Mouse (Mus musculus) limb, embryonic 13.5 days (tissue): ENCODE measurements around the gene Anapc5. TPM values are rescaled to one million over a fixed set of nuclear protein-coding genes. Genes with fewer than 3 reads are reported as not detected.
A peak's percentile ranks its signal among the peaks of the same experiment; 100 is the strongest.

Source experiments
- ATAC-seq: fragments of 200-750 bp; cut with Nextera tagmentation; 2 replicates; pipeline ENCODE4 v1.8.0; 2017; ENCODE audit warnings: low read depth, moderate number of reproducible peaks, moderate TSS enrichment; ENCODE audit not compliant: low FRiP score
- H3K27ac ChIP-seq: fragments of 300-500 bp; sonication (generic); 2 replicates; pipeline ENCODE4 v1.5.1; 2015; ENCODE audit warnings: inconsistent platforms, mild to moderate bottlenecking, moderate library complexity
- H3K27me3 ChIP-seq: fragments of 300-500 bp; sonication (generic); 2 replicates; pipeline ENCODE4 v1.6.1; 2015; ENCODE audit warnings: mild to moderate bottlenecking, inconsistent platforms
- H3K36me3 ChIP-seq: fragments of 300-500 bp; sonication (generic); 2 replicates; pipeline ENCODE4 v1.6.1; 2015; ENCODE audit warnings: inconsistent platforms, mild to moderate bottlenecking, moderate library complexity
- H3K4me1 ChIP-seq: fragments of 300-500 bp; sonication (generic); 2 replicates; pipeline ENCODE4 v1.6.1; 2015; ENCODE audit warnings: inconsistent platforms
- H3K4me2 ChIP-seq: fragments of 300-500 bp; sonication (generic); replicated peaks from 2 replicates; pipeline ENCODE4 v1.6.1; 2015; ENCODE audit warnings: inconsistent platforms, mild to moderate bottlenecking, moderate library complexity
- H3K4me3 ChIP-seq: fragments of 300-500 bp; sonication (generic); 2 replicates; pipeline ENCODE4 v1.5.1; 2015; ENCODE audit warnings: moderate library complexity, mild to moderate bottlenecking, inconsistent platforms
- H3K9ac ChIP-seq: fragments of 300-500 bp; sonication (generic); 2 replicates; pipeline ENCODE4 v1.6.1; 2015; ENCODE audit warnings: mild to moderate bottlenecking, inconsistent platforms
- H3K9me3 ChIP-seq: fragments of 300-500 bp; sonication (generic); 2 replicates; pipeline ENCODE4 v1.6.1; 2016; ENCODE audit warnings: inconsistent platforms
- WGBS: fragments of 180-500 bp; shearing (Covaris S2); methylation state at CpG from one replicate; pipeline ENCODE4 v1.1.7; 2015; 5-methylcytosine and 5-hydroxymethylcytosine counted together
- polyA plus RNA-seq: library from polyadenylated mRNA; unstranded; fragments of >200 nt; fragmentation: Nextera tagmentation; extraction: Ambion mirVana; gene quantifications from 2 replicates; pipeline ENCODE4 v1.2.1, GENCODE M21; 2015

The Anapc5 gene
- polyA plus RNA-seq, 1 experiment from 2014 or later: 482 TPM

DNA sequence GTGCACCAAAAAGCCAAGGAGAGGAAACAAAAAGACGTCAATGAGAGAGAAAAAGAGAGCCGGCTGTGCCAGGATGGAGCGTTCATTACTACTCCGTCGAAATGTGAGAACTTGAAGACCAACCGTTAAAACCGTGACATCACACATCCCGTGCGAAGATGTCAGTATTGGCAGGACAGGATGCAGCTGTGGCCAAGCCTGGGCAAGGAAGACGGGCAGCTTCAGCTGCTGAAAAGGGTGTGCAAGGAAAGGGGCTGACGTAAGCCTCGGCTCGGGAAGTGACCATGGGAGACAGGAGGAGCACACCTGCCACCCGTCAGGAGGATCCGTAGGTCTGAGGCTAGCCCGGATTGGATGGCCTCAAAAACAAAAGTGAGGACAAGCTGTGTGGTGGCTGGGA lies 66.7 kb downstream of the Anapc5 start:
- peak; percentile 19; the same call in 1 of the 2 replicates for ATAC-seq
- Histone ChIP-seq H3K9me3 (no peaks in the 10 kb centered on the region), H3K27me3 (no peaks in the 10 kb centered on the region), H3K4me1 (no peaks in the 10 kb centered on the region), H3K36me3 (peaks cover 56% of the 10 kb centered on the region), H3K4me3 (no peak overlapping the region), H3K27ac (no peak overlapping the region), H3K4me2 (no peak overlapping the region), H3K9ac (no peak overlapping the region)
- WGBS: 84% methylated on average over 16 of the region's 16 CpGs

DNA sequence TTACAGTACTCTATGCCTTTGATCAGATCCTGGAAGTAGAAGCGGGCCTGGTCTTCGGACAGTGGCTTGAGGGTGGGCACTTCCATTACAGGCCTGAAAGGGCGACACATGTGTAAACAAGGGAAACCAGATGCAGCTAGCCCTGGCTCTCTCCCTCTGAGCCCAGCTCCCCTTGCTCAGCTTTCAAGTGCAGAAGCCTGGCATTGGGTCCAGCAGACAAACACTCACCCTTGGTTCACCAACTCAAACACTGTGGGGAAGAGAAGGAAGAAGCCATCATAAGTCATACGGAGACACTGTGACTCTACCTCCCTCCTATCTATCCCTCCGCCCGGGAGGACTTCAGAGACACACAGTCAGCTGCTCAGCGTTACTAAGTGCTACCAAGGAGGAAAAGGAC lies 73.2 kb downstream of the Anapc5 start:
- 59% methylated on average over 7 of the region's 7 CpGs for WGBS
- ATAC-seq: no peak
- H3K4me2 ChIP-seq: no peak overlapping the region
- H3K9me3 ChIP-seq: no peaks in the 10 kb centered on the region
- no peak overlapping the region for H3K27ac ChIP-seq
- H3K4me1 ChIP-seq: no peaks in the 10 kb centered on the region
- H3K4me3 ChIP-seq: no peak overlapping the region
- H3K9ac ChIP-seq: no peak overlapping the region
- H3K36me3 ChIP-seq: peaks cover 57% of the 10 kb centered on the region
- no peaks in the 10 kb centered on the region for H3K27me3 ChIP-seq

DNA sequence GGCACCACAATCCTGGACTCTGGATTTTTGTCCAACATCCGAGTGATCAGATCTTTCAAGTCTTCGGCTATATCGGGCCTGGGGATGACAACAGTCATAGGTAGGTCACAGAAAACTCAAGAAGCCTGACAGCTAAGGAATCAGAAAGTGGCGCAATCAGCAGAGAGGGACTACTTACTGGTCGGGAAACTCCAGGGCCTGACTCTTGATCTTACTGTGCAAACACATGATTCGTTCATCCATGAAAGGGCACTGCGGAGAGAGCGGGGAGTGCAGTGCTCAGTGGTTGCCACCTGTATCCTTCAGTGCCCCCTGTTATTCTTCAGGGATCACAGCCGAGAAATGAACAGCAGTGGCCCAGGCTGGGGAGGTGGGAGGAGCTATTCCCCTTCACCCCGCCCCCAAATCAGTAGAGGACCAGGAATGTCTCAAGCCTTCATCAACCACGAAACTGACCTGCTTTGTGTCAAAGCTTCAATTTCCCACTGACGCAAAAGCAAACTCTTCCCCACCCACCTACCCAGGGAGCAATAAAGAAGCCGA lies 77.2 kb downstream of the Anapc5 start:
- ATAC-seq: no peak
- no peak overlapping the region for H3K27ac ChIP-seq
- H3K4me3 ChIP-seq: no peak overlapping the region
- H3K4me2 ChIP-seq: no peak overlapping the region
- no peak overlapping the region for H3K9ac ChIP-seq
- no peaks in the 10 kb centered on the region for H3K27me3 ChIP-seq
- H3K4me1 ChIP-seq: no peaks in the 10 kb centered on the region
- WGBS: 79% methylated on average over 13 of the region's 13 CpGs
- H3K9me3 ChIP-seq: no peaks in the 10 kb centered on the region
- peaks cover 74% of the 10 kb centered on the region for H3K36me3 ChIP-seq

Other genes starting within 250 kb of the Anapc5 start
- 48.7 and 50.7 TPM in 2 replicates for gene Ift81, start 206.8 kb downstream of the Anapc5 start, polyA plus RNA-seq
- gene P2rx7, start 177.4 kb downstream of the Anapc5 start, polyA plus RNA-seq: 1.2 TPM in 2 replicates
- gene P2rx4, start 113.8 kb downstream of the Anapc5 start, polyA plus RNA-seq: 16.1 and 16.8 TPM in 2 replicates
- gene Camkk2, start 41.9 kb downstream of the Anapc5 start, polyA plus RNA-seq: 36.4 and 38.0 TPM in 2 replicates
- 41.8 and 42.4 TPM in 2 replicates for gene Rnf34, start 28.7 kb upstream of the Anapc5 start, polyA plus RNA-seq
- 64.3 and 66.6 TPM in 2 replicates for gene Kdm2b, start 168.5 kb upstream of the Anapc5 start, polyA plus RNA-seq
- gene Orai1, start 193.7 kb upstream of the Anapc5 start, polyA plus RNA-seq: 15.3 and 15.5 TPM in 2 replicates
- 0.92 TPM in 1 of 2 replicates, not detected in the other for gene Morn3, start 225.7 kb upstream of the Anapc5 start, polyA plus RNA-seq
- 16.7 and 19.1 TPM in 2 replicates for gene Tmem120b, start 247.1 kb upstream of the Anapc5 start, polyA plus RNA-seq